Mouse (Mus musculus) olfactory bulb, adult 2 months (tissue): Measurements from ENCODE around the gene Tars2. TPM values are rescaled to one million over a fixed set of nuclear protein-coding genes. Genes with fewer than 3 reads are reported as not detected.

Experiments
- polyA plus RNA-seq: library from polyadenylated mRNA; stranded (reverse); fragments of >200 nt; gene quantifications from 2 replicates; pipeline ENCODE4 v1.2.4, GENCODE M21; 2012; ENCODE audit warnings: low replicate concordance; ENCODE audit not compliant: missing spikeins, insufficient read depth, insufficient read length

Gene Tars2
- polyA plus RNA-seq, 1 experiment = not detected

Other genes with a start within 250 kb of the Tars2 start
- not detected in 2 replicates for gene Ctss, start 233.4 kb downstream of the Tars2 start, polyA plus RNA-seq
- gene Hormad1, start 200.5 kb downstream of the Tars2 start, polyA plus RNA-seq = not detected in 2 replicates
- gene Golph3l, start 171.3 kb downstream of the Tars2 start, polyA plus RNA-seq = not detected in 2 replicates
- not detected in 2 replicates for gene Ensa, start 135.2 kb downstream of the Tars2 start, polyA plus RNA-seq
- 157 and 245 TPM in 2 replicates for gene Mcl1, start 101.4 kb downstream of the Tars2 start, polyA plus RNA-seq
- not detected in 2 replicates for gene Adamtsl4, start 72.3 kb downstream of the Tars2 start, polyA plus RNA-seq
- not detected in 2 replicates for gene Ecm1, start 20.6 kb downstream of the Tars2 start, polyA plus RNA-seq
- gene Rprd2, start 58.7 kb upstream of the Tars2 start, polyA plus RNA-seq = 146 TPM in 1 of 2 replicates, not detected in the other
- gene Prpf3, start 95.7 kb upstream of the Tars2 start, polyA plus RNA-seq = 314 TPM in 1 of 2 replicates, not detected in the other
- not detected in 2 replicates for gene Mrps21, start 111.3 kb upstream of the Tars2 start, polyA plus RNA-seq
- not detected in 2 replicates for gene Ciart, start 122.0 kb upstream of the Tars2 start, polyA plus RNA-seq
- not detected in 2 replicates for gene BC028528, start 131.8 kb upstream of the Tars2 start, polyA plus RNA-seq
- not detected in 2 replicates for gene Aph1a, start 133.8 kb upstream of the Tars2 start, polyA plus RNA-seq
- not detected in 2 replicates for gene Car14, start 144.5 kb upstream of the Tars2 start, polyA plus RNA-seq
- 541 and 1,043 TPM in 2 replicates for gene Anp32e, start 169.0 kb upstream of the Tars2 start, polyA plus RNA-seq
- not detected in 2 replicates for gene Plekho1, start 235.8 kb upstream of the Tars2 start, polyA plus RNA-seq